Mouse (Mus musculus): Measurements from ENCODE around the gene Camk1g.

DNA sequence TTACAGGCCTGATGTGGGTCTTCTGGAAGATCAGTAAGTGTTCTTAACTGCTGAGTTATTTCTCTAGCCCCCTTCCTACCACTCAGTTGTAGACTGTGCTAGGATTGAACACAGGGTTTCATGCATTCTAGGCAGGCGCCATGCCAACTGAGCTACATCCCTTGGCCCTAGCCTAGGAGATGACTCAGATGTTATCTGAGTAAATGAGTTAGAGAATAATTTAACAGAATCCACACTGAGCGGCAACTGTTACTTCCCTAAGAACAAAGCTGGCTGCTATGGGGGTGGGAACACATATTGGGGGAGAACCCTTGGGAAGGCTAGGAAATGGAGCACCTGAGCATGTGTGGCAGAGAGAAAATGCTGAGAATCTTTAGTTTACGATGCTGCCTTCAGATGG lies 18.5 kb downstream of the Camk1g start:
- no peak for TF ChIP-seq POLR2A (IDR thresholded peaks at IDR 0.05; ENCODE audit: low read depth, low read length)
- TF ChIP-seq CTCF (conservative IDR thresholded peaks at IDR 0.05; ENCODE audit: insufficient read depth, insufficient read length, low read depth, low read length): no peak
